Mouse (Mus musculus): Measurements from ENCODE around the gene Tpt1.

DNA sequence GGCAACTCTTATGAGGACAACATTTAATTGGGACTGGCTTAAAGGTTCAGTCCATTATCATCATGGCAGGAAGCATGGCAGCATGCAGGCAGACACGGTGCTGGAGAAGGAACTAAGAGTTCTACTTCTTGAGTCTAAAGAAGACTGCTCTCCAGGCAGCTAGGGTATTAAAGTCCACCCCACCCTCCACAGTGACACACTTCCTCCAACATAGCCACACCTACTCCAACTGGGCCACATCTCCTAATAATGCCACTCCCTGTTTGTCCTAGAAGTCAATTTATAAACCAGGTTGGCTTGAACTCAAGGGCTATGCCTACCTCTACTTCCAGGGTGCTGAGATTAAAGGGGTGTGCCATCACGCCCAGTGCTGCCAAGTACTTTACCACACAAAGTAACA is 12.9 kb upstream of the Tpt1 start:
- TF ChIP-seq POLR2A (IDR thresholded peaks at IDR 0.05; ENCODE audit: insufficient read depth, low read depth, low read length): no peak
- no peak for TF ChIP-seq CTCF (IDR thresholded peaks at IDR 0.05; ENCODE audit: insufficient read depth, low read depth, low read length)
